Mouse (Mus musculus) frontal cortex, postnatal 14 days (tissue): ENCODE results near the gene Cldn19.
A peak's percentile ranks its signal among the peaks of the same experiment; 100 is the strongest.
"Not testable (repeated sequence)": the region's sequence is repeated elsewhere in the genome, so short reads cannot be mapped to it uniquely, and the experiment has no call there.

Experiments
- DNase-seq, 2 experiments: peaks; one replicate each; pipeline ENCODE4 v3.0.0; 2022; ENCODE audit warnings: low spot score in 2 of 2

Cldn19 gene

GRCm38 (mm10) chr4:119252025-119252808 is 3.0 kb upstream of the Cldn19 start:
- DNase-seq = no peak

- DNase-seq = no peak
These were observed 1.1 kb upstream of the Cldn19 start for GRCm38 (mm10) chr4:119254012-119254618.

- DNase-seq = no peak
These were observed 1.9 kb downstream of the Cldn19 start for GRCm38 (mm10) chr4:119257083-119257482.

- no peak for DNase-seq
These were observed 4.4 kb downstream of the Cldn19 start for GRCm38 (mm10) chr4:119259344-119260254.

GRCm38 (mm10) chr4:119261087-119261713 is 6.0 kb downstream of the Cldn19 start:
- no peak for DNase-seq

- DNase-seq = no peak
These were observed 7.3 kb downstream of the Cldn19 start for GRCm38 (mm10) chr4:119262483-119262882.

- no peak for DNase-seq
These were observed 8.2 kb downstream of the Cldn19 start for GRCm38 (mm10) chr4:119263459-119263858.

- no peak for DNase-seq
These were observed 11.4 kb downstream of the Cldn19 start for GRCm38 (mm10) chr4:119266606-119267005.

GRCm38 (mm10) chr4:119274627-119275026 is 19.4 kb downstream of the Cldn19 start:
- no peak for DNase-seq

- DNase-seq = no peak
These were observed 20.0 kb downstream of the Cldn19 start for GRCm38 (mm10) chr4:119275226-119275625.

GRCm38 (mm10) chr4:119275726-119276125 is 20.5 kb downstream of the Cldn19 start:
- no peak for DNase-seq

- DNase-seq = not testable (repeated sequence)
These were observed 23.6 kb downstream of the Cldn19 start for GRCm38 (mm10) chr4:119278784-119279183.

GRCm38 (mm10) chr4:119284861-119285260 is 29.6 kb downstream of the Cldn19 start:
- DNase-seq = no peak

- no peak for DNase-seq
These were observed 30.1 kb downstream of the Cldn19 start for GRCm38 (mm10) chr4:119285336-119285735.

GRCm38 (mm10) chr4:119291921-119292320 is 36.7 kb downstream of the Cldn19 start:
- no peak for DNase-seq

GRCm38 (mm10) chr4:119292771-119293573 is 37.8 kb downstream of the Cldn19 start:
- peak; percentile 48 to 51 for DNase-seq

- peak in 1 of 2 experiments; percentile 21 for DNase-seq
These were observed 38.5 kb downstream of the Cldn19 start for GRCm38 (mm10) chr4:119293574-119294258.

GRCm38 (mm10) chr4:119294415-119295133 is 39.4 kb downstream of the Cldn19 start, which contains the start of gene Ybx1:
Gene Ybx1 (minus strand): TSS chr4:119294604.
- peak; percentile 99 to 100 for DNase-seq

- DNase-seq = no peak
These were observed 39.9 kb downstream of the Cldn19 start for GRCm38 (mm10) chr4:119295134-119295453.

GRCm38 (mm10) chr4:119297361-119297760 is 42.1 kb downstream of the Cldn19 start:
- no peak for DNase-seq
